Mouse (Mus musculus) liver, embryonic 11.5 days (tissue): ENCODE data around the gene Bcl7c. TPM values are rescaled to one million over a fixed set of nuclear protein-coding genes. Genes with fewer than 3 reads are reported as not detected.
"Not testable (repeated sequence)": the region's sequence is repeated elsewhere in the genome, so short reads cannot be mapped to it uniquely, and the experiment has no call there.

ENCODE experiments used
- ATAC-seq: fragments of 200-750 bp; cut with Nextera tagmentation; replicated peaks from 2 replicates; pipeline ENCODE4 v1.8.0; 2017; ENCODE audit warnings: moderate number of reproducible peaks, mild to moderate bottlenecking, moderate TSS enrichment, moderate library complexity; ENCODE audit not compliant: low FRiP score
- DNase-seq: peaks from one replicate; pipeline ENCODE4 v3.0.0-alpha.2; 2017; ENCODE audit warnings: low spot score
- H3K27ac ChIP-seq: fragments of 300-500 bp; sonication (generic); 2 replicates; pipeline ENCODE4 v1.5.1; 2014; ENCODE audit warnings: mild to moderate bottlenecking, low read depth, low read length, control low read depth
- H3K27me3 ChIP-seq: fragments of 300-500 bp; sonication (generic); replicated peaks from 2 replicates; pipeline ENCODE4 v1.6.1; 2014; ENCODE audit warnings: low read length, mixed read lengths; ENCODE audit not compliant: control insufficient read depth, insufficient read depth
- H3K36me3 ChIP-seq: fragments of 300-500 bp; sonication (generic); 2 replicates; pipeline ENCODE4 v1.6.1; 2014; ENCODE audit warnings: mild to moderate bottlenecking, low read length, moderate library complexity, mixed read lengths; ENCODE audit not compliant: control insufficient read depth, insufficient read depth
- H3K4me1 ChIP-seq: fragments of 300-500 bp; sonication (generic); replicated peaks from 2 replicates; pipeline ENCODE4 v1.6.1; 2014; ENCODE audit warnings: low read length, mixed read lengths; ENCODE audit not compliant: control insufficient read depth, insufficient read depth
- H3K4me2 ChIP-seq: fragments of 300-500 bp; sonication (generic); 2 replicates; pipeline ENCODE4 v1.6.1; 2014; ENCODE audit warnings: mild to moderate bottlenecking, control low read depth, moderate library complexity
- H3K4me3 ChIP-seq: fragments of 300-500 bp; sonication (generic); 2 replicates; pipeline ENCODE4 v1.5.1; 2014; ENCODE audit warnings: low read depth, low read length, control low read depth
- H3K9ac ChIP-seq: fragments of 300-500 bp; sonication (generic); 2 replicates; pipeline ENCODE4 v1.6.1; 2014; ENCODE audit warnings: low read depth, low read length, control low read depth
- H3K9me3 ChIP-seq: fragments of 300-500 bp; sonication (generic); 2 replicates; pipeline ENCODE4 v1.6.1; 2016; ENCODE audit warnings: low read length, inconsistent platforms, mixed read lengths; ENCODE audit not compliant: control insufficient read depth
- WGBS: fragments of 180-500 bp; shearing (Covaris S2); extraction: QIAGEN DNeasy Blood & Tissue Kit; methylation state at CpG from one replicate; pipeline ENCODE4 v1.1.7; 2014; 5-methylcytosine and 5-hydroxymethylcytosine counted together
- polyA plus RNA-seq: library from polyadenylated mRNA; unstranded; fragments of >200 nt; fragmentation: Nextera tagmentation; extraction: Ambion mirVana; gene quantifications from 2 replicates; pipeline ENCODE4 v1.2.1, GENCODE M21; 2014

Bcl7c gene
- polyA plus RNA-seq, 1 experiment from 2014 or later, result 46.8 TPM

- Histone ChIP-seq H3K9ac (no peak overlapping the region), H3K4me1 (no peaks in the 10 kb centered on the region), H3K4me3 (no peak overlapping the region), H3K9me3 (no peaks in the 10 kb centered on the region), H3K36me3 (no peaks in the 10 kb centered on the region), H3K27me3 (no peaks in the 10 kb centered on the region), H3K27ac (no peak overlapping the region), H3K4me2 (peak overlapping the region; percentile 34; the same call in 1 of the 2 replicates)
- no peak for ATAC-seq
- no peak for DNase-seq
- WGBS, result 78% methylated on average over 2 of the region's 3 CpGs
These were observed 57.1 kb downstream of the Bcl7c start for GRCm38 (mm10) chr7:127651624-127652023.

GRCm38 (mm10) chr7:127649206-127649605, 59.5 kb downstream of the Bcl7c start:
- Histone ChIP-seq H3K9ac (no peak overlapping the region), H3K36me3 (no peaks in the 10 kb centered on the region), H3K4me3 (no peak overlapping the region), H3K27me3 (no peaks in the 10 kb centered on the region), H3K27ac (no peak overlapping the region), H3K9me3 (no peaks in the 10 kb centered on the region), H3K4me1 (no peaks in the 10 kb centered on the region), H3K4me2 (no peak overlapping the region)
- DNase-seq (no peak), ATAC-seq (no peak)
- WGBS, result 82% methylated on average over 5 of the region's 6 CpGs

- Histone ChIP-seq H3K9ac (no peak overlapping the region), H3K4me2 (no peak overlapping the region), H3K27ac (no peak overlapping the region), H3K9me3 (no peaks in the 10 kb centered on the region), H3K36me3 (no peaks in the 10 kb centered on the region), H3K4me3 (no peak overlapping the region), H3K27me3 (no peaks in the 10 kb centered on the region), H3K4me1 (no peaks in the 10 kb centered on the region)
- DNase-seq (no peak), ATAC-seq (no peak)
- 71% methylated on average over 4 of the region's 4 CpGs for WGBS
These were observed 60.1 kb downstream of the Bcl7c start for GRCm38 (mm10) chr7:127648516-127649201.

GRCm38 (mm10) chr7:127647576-127647975, 61.2 kb downstream of the Bcl7c start:
- not testable (repeated sequence) for H3K4me3 ChIP-seq, H3K27ac ChIP-seq, DNase-seq, H3K4me1 ChIP-seq, H3K9ac ChIP-seq, H3K4me2 ChIP-seq, H3K9me3 ChIP-seq, ATAC-seq, H3K36me3 ChIP-seq, H3K27me3 ChIP-seq
- 79% methylated on average over 7 of the region's 7 CpGs for WGBS

- no peak for ATAC-seq
- Histone ChIP-seq H3K4me2 (no peak overlapping the region), H3K36me3 (no peaks in the 10 kb centered on the region), H3K9me3 (no peaks in the 10 kb centered on the region), H3K9ac (no peak overlapping the region), H3K27ac (no peak overlapping the region), H3K27me3 (no peaks in the 10 kb centered on the region), H3K4me3 (no peak overlapping the region), H3K4me1 (no peaks in the 10 kb centered on the region)
- WGBS, result 75% methylated on average over 4 of the region's 4 CpGs
- DNase-seq, result no peak
These were observed 62.4 kb downstream of the Bcl7c start for GRCm38 (mm10) chr7:127646363-127646762.

GRCm38 (mm10) chr7:127642254-127642653, 66.5 kb downstream of the Bcl7c start:
- H3K9ac ChIP-seq, result no peak overlapping the region
- H3K27me3 ChIP-seq, result peaks cover 9% of the 10 kb centered on the region
- H3K36me3 ChIP-seq, result no peaks in the 10 kb centered on the region
- no peaks in the 10 kb centered on the region for H3K9me3 ChIP-seq
- no peak overlapping the region for H3K4me2 ChIP-seq
- ATAC-seq (no peak), DNase-seq (no peak)
- no peaks in the 10 kb centered on the region for H3K4me1 ChIP-seq
- no peak overlapping the region for H3K27ac ChIP-seq
- WGBS, result 65% methylated on average over 4 of the region's 4 CpGs
- no peak overlapping the region for H3K4me3 ChIP-seq

- Histone ChIP-seq H3K4me3 (no peak overlapping the region), H3K9ac (no peak overlapping the region), H3K4me1 (no peaks in the 10 kb centered on the region), H3K27ac (no peak overlapping the region), H3K9me3 (no peaks in the 10 kb centered on the region), H3K36me3 (no peaks in the 10 kb centered on the region), H3K27me3 (peaks cover 19% of the 10 kb centered on the region), H3K4me2 (no peak overlapping the region)
- no peak for ATAC-seq
- WGBS, result 47% methylated on average over 4 of the region's 4 CpGs
- DNase-seq, result no peak
These were observed 67.5 kb downstream of the Bcl7c start for GRCm38 (mm10) chr7:127641260-127641659.

GRCm38 (mm10) chr7:127636963-127637362, 71.8 kb downstream of the Bcl7c start:
- H3K36me3 ChIP-seq, result no peaks in the 10 kb centered on the region
- no peaks in the 10 kb centered on the region for H3K9me3 ChIP-seq
- WGBS, result 2% methylated on average over 27 of the region's 27 CpGs
- H3K27ac ChIP-seq, result no peak overlapping the region
- peak overlapping the region; percentile 45 for H3K9ac ChIP-seq
- peaks cover 23% of the 10 kb centered on the region for H3K27me3 ChIP-seq
- ATAC-seq (no peak; the same call in 1 of the 2 replicates), DNase-seq (peak; percentile 61)
- peak overlapping the region; percentile 46 for H3K4me3 ChIP-seq
- H3K4me2 ChIP-seq, result peak overlapping the region; percentile 62
- H3K4me1 ChIP-seq, result no peaks in the 10 kb centered on the region

GRCm38 (mm10) chr7:127631416-127631815, 77.3 kb downstream of the Bcl7c start:
- no peak overlapping the region for H3K9ac ChIP-seq
- no peak overlapping the region for H3K4me3 ChIP-seq
- H3K4me2 ChIP-seq, result no peak overlapping the region
- no peaks in the 10 kb centered on the region for H3K36me3 ChIP-seq
- no peak for DNase-seq
- no peaks in the 10 kb centered on the region for H3K9me3 ChIP-seq
- peaks cover 5% of the 10 kb centered on the region; the same call in 1 of the 2 replicates for H3K4me1 ChIP-seq
- peaks cover 6% of the 10 kb centered on the region for H3K27me3 ChIP-seq
- ATAC-seq, result no peak
- WGBS, result 88% methylated on average over 4 of the region's 4 CpGs
- H3K27ac ChIP-seq, result no peak overlapping the region
